Mouse (Mus musculus) heart, postnatal 0 days (tissue): ENCODE data around the gene Susd4.

Source experiments
- CTCF ChIP-seq: IDR thresholded peaks from 2 replicates; pipeline ENCODE4 v1.5.1; 2016; ENCODE audit warnings: antibody characterized with exemption, control low read depth, low read depth
- EP300 ChIP-seq: IDR thresholded peaks from 2 replicates; pipeline ENCODE4 v1.6.1; 2016; ENCODE audit warnings: antibody characterized with exemption, low read depth

GRCm38 (mm10) chr1:182784784-182785183 is 21.1 kb downstream of the Susd4 start:
- TF ChIP-seq CTCF = no peak
- TF ChIP-seq EP300 = no peak
